Mouse (Mus musculus): ENCODE data around the gene Lrrc4b.
A peak's percentile ranks its signal among the peaks of the same experiment; 100 is the strongest.

Lrrc4b gene

GRCm38 (mm10) chr7:44487936-44488335 lies 59.1 kb downstream of the Lrrc4b start:
- DNase-seq: no peak

- no peak for DNase-seq
These were observed 59.7 kb downstream of the Lrrc4b start for GRCm38 (mm10) chr7:44488545-44488944.

- DNase-seq: no peak
These were observed 61.5 kb downstream of the Lrrc4b start for GRCm38 (mm10) chr7:44490281-44490680.

GRCm38 (mm10) chr7:44491391-44491790 lies 62.6 kb downstream of the Lrrc4b start:
- DNase-seq: no peak

GRCm38 (mm10) chr7:44492166-44492826 lies 63.5 kb downstream of the Lrrc4b start:
- DNase-seq: no peak

GRCm38 (mm10) chr7:44494681-44495080 lies 65.9 kb downstream of the Lrrc4b start:
- DNase-seq: no peak

- DNase-seq: no peak
These were observed 66.3 kb downstream of the Lrrc4b start for GRCm38 (mm10) chr7:44495086-44495485.

- DNase-seq: peak; percentile 97 to 99
These were observed 67.4 kb downstream of the Lrrc4b start, which contains the start of the genes Emc10 and Fam71e1 for GRCm38 (mm10) chr7:44495992-44496770. Emc10 (minus strand) TSS chr7:44496529. Fam71e1 (plus strand) TSS chr7:44496581.

- no peak for DNase-seq
These were observed 67.9 kb downstream of the Lrrc4b start for GRCm38 (mm10) chr7:44496771-44497109.

GRCm38 (mm10) chr7:44497361-44498055 lies 68.7 kb downstream of the Lrrc4b start:
- DNase-seq: no peak

- no peak for DNase-seq
These were observed 70.1 kb downstream of the Lrrc4b start for GRCm38 (mm10) chr7:44498922-44499321.

GRCm38 (mm10) chr7:44500046-44500445 lies 71.2 kb downstream of the Lrrc4b start:
- no peak for DNase-seq

GRCm38 (mm10) chr7:44501563-44502115 lies 72.8 kb downstream of the Lrrc4b start:
- DNase-seq: peak; percentile 65 to 69

- DNase-seq: no peak
These were observed 78.7 kb downstream of the Lrrc4b start for GRCm38 (mm10) chr7:44507491-44507890.

Data from thymus, postnatal 36 days (tissue).